Mouse (Mus musculus): ENCODE results near the gene Vmn2r47.
"Not testable (repeated sequence)": the region's sequence is repeated elsewhere in the genome, so short reads cannot be mapped to it uniquely, and the experiment has no call there.

Gene Vmn2r47

DNA sequence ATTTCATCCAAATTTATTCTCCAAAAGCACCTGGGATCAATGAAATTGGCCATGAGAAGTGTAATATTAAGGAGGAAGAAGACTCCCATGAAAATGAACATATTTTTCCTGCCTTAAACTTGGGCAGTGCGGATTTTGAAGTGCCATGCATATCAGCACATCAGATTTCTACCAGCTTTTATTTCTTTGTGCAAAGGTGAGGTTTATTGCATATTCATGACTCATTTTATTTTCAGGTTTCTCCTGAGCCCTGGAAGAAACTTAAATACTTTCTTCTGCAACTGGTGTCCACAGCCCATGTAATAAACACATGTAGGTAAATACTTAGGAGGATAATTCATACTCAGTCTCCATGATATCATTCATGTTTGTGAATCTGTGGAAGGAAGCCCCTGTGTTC, at the start of gene Vmn2r47:
Gene Vmn2r47, minus strand, starts transcription at position 101 of the 400 bp plus-strand sequence.
- DNase-seq = not testable (repeated sequence)

DNA sequence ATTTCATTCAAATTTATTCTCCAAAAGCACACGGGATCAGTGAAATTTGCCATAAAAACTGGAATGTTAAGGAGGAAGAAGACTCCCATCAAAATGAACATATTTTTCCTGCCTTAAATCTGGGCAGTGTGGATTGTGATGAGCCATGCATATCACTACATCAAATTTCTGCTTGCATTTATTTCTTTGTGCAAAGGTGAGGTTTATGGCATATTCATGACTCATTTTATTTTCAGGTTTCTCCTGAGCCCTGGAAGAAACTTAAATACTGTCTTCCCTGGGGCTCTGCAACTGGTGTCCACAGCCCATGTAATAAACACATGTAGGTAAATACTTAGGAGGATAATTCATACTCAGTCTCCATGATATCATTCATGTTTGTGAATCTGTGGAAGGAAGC, 70.7 kb downstream of the Vmn2r47 start, which contains the start of gene Vmn2r46:
Gene Vmn2r46, minus strand, starts transcription at position 101 of the 400 bp plus-strand sequence.
- not testable (repeated sequence) for DNase-seq
